ENCODE assay signal across 13 mouse cellular contexts in genomic region chr2:164566997-164567396, GRCm38 (mm10). TPM values are rescaled to one million over a fixed set of nuclear protein-coding genes. Genes with fewer than 3 reads are reported as not detected.
DNase-seq lines count a peak whose midpoint lies in the region; TF ChIP-seq lines count a peak whose summit lies in the region.
"Had no signal": no experiment of that assay in that cellular context is flagged by ENCODE, and none has a peak within 500 bp of the region (broad histone marks: within the 10 kb centered on the region; RNA-seq: fewer than 3 reads in every experiment).

No protein-coding gene starts in this region.

- H3K27ac ChIP-seq in layer of hippocampus, adult 2 months: no peak overlapping the region
- H3K27ac ChIP-seq: embryonic facial prominence, embryonic 12.5 days; intestine, embryonic 15.5 days; limb, embryonic 15.5 days; midbrain, embryonic 15.5 days had no signal

- DNase-seq in layer of hippocampus, adult 2 months (ENCODE audit: low spot score in 2 of 2): no peak
- no peak for DNase-seq in layer of hippocampus, postnatal 25 days (ENCODE audit: extremely low spot score in 1 of 2, low spot score in 1 of 2)
- DNase-seq in thymus, postnatal 4 days: peak; percentile 15
- no peak for DNase-seq in thymus, postnatal 36 days
- peak; percentile 49 for DNase-seq in R1 (ENCODE audit: low read depth, low spot score)
- DNase-seq in adrenal gland, adult (ENCODE audit: inconsistent age in 2 of 2, low spot score in 1 of 2): no peak
- no peak for DNase-seq in frontal cortex, postnatal 10 days (ENCODE audit: low spot score in 2 of 2)
- DNase-seq: cerebellum, postnatal 36 days had no signal

- no peak overlapping the region for H3K4me3 ChIP-seq in layer of hippocampus, adult 2 months
- H3K4me3 ChIP-seq: embryonic facial prominence, embryonic 12.5 days; intestine, embryonic 15.5 days; limb, embryonic 15.5 days; midbrain, embryonic 15.5 days had no signal

- TF ChIP-seq CTCF in layer of hippocampus, adult 2 months (conservative IDR thresholded peaks at IDR 0.05): peak; percentile 52

RNA-seq across cellular contexts. Expression of gene Wfdc2, which starts 4.8 kb away (rescaled TPM):
- total RNA-seq in layer of hippocampus, adult 2 months (2021): not detected
- total RNA-seq in layer of hippocampus, postnatal 25 days (2021): under 1 TPM in 1 of 2 experiments, not detected in 1; 0.34 TPM

RNA-seq across cellular contexts. Expression of gene Spint3, which starts 6.3 kb away (rescaled TPM):
- not detected for total RNA-seq in layer of hippocampus, adult 2 months (2021)
- not detected for total RNA-seq in layer of hippocampus, postnatal 25 days (2021)
- total RNA-seq: hematopoietic stem cell, adult 5-6 weeks had no signal

RNA-seq across cellular contexts. Expression of gene Wfdc6a, which starts 18.2 kb away (rescaled TPM):
- not detected for total RNA-seq in layer of hippocampus, adult 2 months (2021)
- not detected for total RNA-seq in layer of hippocampus, postnatal 25 days (2021)
- total RNA-seq: hematopoietic stem cell, adult 5-6 weeks had no signal

RNA-seq across cellular contexts. Expression of gene Eppin, which starts 26.4 kb away (rescaled TPM):
- total RNA-seq in layer of hippocampus, adult 2 months (2021): not detected
- total RNA-seq in layer of hippocampus, postnatal 25 days (2021): not detected
- total RNA-seq: hematopoietic stem cell, adult 5-6 weeks had no signal

RNA-seq across cellular contexts. Expression of gene Wfdc6b, which starts 46.3 kb away (rescaled TPM):
- total RNA-seq in layer of hippocampus, adult 2 months (2021): not detected
- not detected for total RNA-seq in layer of hippocampus, postnatal 25 days (2021)
- total RNA-seq: hematopoietic stem cell, adult 5-6 weeks had no signal

Comparison
In these comparisons a context has a peak if more than half of its experiments do, and no peak if none do; other contexts are left out.
1. DNase-seq: peak in thymus, postnatal 4 days (single experiment) and R1 (single experiment); none in layer of hippocampus, adult 2 months (0 of 2), layer of hippocampus, postnatal 25 days (0 of 2), thymus, postnatal 36 days (0 of 2), adrenal gland, adult (0 of 2) and frontal cortex, postnatal 10 days (0 of 2).